Mouse (Mus musculus) megakaryocyte-erythroid progenitor cell, adult 5-6 weeks (primary cell): ENCODE results near the gene Ifnab. TPM values are rescaled to one million over a fixed set of nuclear protein-coding genes. Genes with fewer than 3 reads are reported as not detected.

ENCODE experiments used
- ATAC-seq: replicated peaks from 2 replicates; pipeline ENCODE4 v1.8.0; 2016; ENCODE audit warnings: mild to moderate bottlenecking, inconsistent platforms; ENCODE audit not compliant: severe bottlenecking, poor library complexity, low FRiP score, low TSS enrichment
- total RNA-seq, 2 experiments: library from RNA; stranded (forward) in 1 of 2; stranded (reverse) in 1 of 2; fragments of 200-1000, 215-1000 nt in 1 of 2; fragments of >200 nt in 1 of 2; fragmentation: Nextera tagmentation in 1 of 2; gene quantifications; 2 replicates each; pipeline ENCODE4 v1.2.3; 2014 to 2017

The Ifnab gene
- total RNA-seq, 2 experiments from 2014 or later = not detected

- no peak for ATAC-seq
These were observed 9.8 kb downstream of the Ifnab start for GRCm38 (mm10) chr4:88681353-88681752.

- 0 out of 2 replicates have a peak, but pooled peaks have one; percentile 56 for ATAC-seq
These were observed 10.8 kb downstream of the Ifnab start for GRCm38 (mm10) chr4:88680362-88680761.

- ATAC-seq = no peak
These were observed 14.3 kb downstream of the Ifnab start, which contains the start of gene Ifna16 for GRCm38 (mm10) chr4:88676824-88677223. Gene Ifna16, minus strand, starts transcription at chr4:88676924.

GRCm38 (mm10) chr4:88655461-88655860 is 35.7 kb downstream of the Ifnab start:
- no peak for ATAC-seq

DNA sequence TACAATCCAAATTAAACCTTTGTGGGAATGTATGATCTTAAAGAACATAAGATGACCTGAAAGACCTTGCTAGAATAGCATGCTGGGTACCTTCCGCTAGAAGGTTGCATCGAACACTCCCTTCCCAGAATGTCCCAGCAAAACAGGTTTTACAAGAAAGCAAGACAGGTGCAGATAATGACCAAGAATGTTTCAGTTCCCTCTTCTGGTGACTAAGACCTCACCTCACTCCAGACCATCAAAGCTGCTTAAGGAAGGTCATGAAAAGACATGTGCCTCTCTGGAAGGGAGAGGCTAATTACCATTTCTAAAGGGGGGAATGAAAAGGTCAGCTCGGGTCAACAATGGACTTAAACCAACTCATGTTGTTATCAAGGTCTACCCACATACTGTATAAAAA is 37.5 kb downstream of the Ifnab start:
- no peak for ATAC-seq

DNA sequence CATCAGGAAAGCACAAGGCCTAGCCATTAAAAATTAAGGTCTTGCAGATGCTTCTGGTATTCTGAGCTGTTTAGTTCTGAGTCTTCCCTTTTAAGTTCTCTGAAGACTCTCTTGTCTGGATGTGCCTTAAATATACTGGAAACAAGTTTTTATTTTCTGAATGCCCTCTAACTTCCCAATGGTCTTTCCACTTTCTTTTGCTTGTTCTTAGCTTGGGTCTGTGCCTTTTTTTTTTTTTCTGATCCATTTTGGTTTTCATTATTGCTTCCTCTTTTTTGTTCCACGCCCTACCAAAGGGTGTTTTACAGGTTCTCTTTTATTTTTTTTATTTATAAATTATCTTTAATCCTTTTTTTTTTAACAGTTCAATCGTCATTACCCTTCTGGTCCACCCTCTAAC is 46.8 kb downstream of the Ifnab start, which contains the start of gene Ifna13:
TSS of gene Ifna13 (minus strand) at position 101 of the 400 bp plus-strand sequence.
- no peak for ATAC-seq

- no peak for ATAC-seq
These were observed 48.6 kb downstream of the Ifnab start for GRCm38 (mm10) chr4:88642526-88642925.

- peak; percentile 86 for ATAC-seq
These were observed 49.9 kb downstream of the Ifnab start for GRCm38 (mm10) chr4:88641077-88641831.

GRCm38 (mm10) chr4:88640704-88641076 is 50.5 kb downstream of the Ifnab start:
- no peak; the same call in 1 of the 2 replicates for ATAC-seq

Other genes with a start within 250 kb of the Ifnab start
Only the 30 nearest of the 32 such genes appear.
- gene Ifna15, start 133.1 kb downstream of the Ifnab start, total RNA-seq (2014; fragmentation: Nextera tagmentation) = not detected in 2 replicates
- not detected in 2 replicates for gene Ifna15, start 133.1 kb downstream of the Ifnab start, total RNA-seq (2017)
- not detected in 2 replicates for gene Ifna14, start 119.6 kb downstream of the Ifnab start, total RNA-seq (2014; fragmentation: Nextera tagmentation)
- gene Ifna14, start 119.6 kb downstream of the Ifnab start, total RNA-seq (2017) = not detected in 2 replicates
- not detected in 2 replicates for gene Ifna9, start 99.0 kb downstream of the Ifnab start, total RNA-seq (2014; fragmentation: Nextera tagmentation)
- not detected in 2 replicates for gene Ifna9, start 99.0 kb downstream of the Ifnab start, total RNA-seq (2017)
- gene Ifna12, start 88.0 kb downstream of the Ifnab start, total RNA-seq (2014; fragmentation: Nextera tagmentation) = not detected in 2 replicates
- not detected in 2 replicates for gene Ifna12, start 88.0 kb downstream of the Ifnab start, total RNA-seq (2017)
- not detected in 2 replicates for gene C87499, start 56.9 kb downstream of the Ifnab start, total RNA-seq (2014; fragmentation: Nextera tagmentation)
- gene C87499, start 56.9 kb downstream of the Ifnab start, total RNA-seq (2017) = not detected in 2 replicates
- gene Ifna13, start 46.9 kb downstream of the Ifnab start, total RNA-seq (2014; fragmentation: Nextera tagmentation) = not detected in 2 replicates
- gene Ifna13, start 46.9 kb downstream of the Ifnab start, total RNA-seq (2017) = not detected in 2 replicates
- not detected in 2 replicates for gene Ifna16, start 14.4 kb downstream of the Ifnab start, total RNA-seq (2014; fragmentation: Nextera tagmentation)
- not detected in 2 replicates for gene Ifna16, start 14.4 kb downstream of the Ifnab start, total RNA-seq (2017)
- not detected in 2 replicates for gene Ifna2, start 7.4 kb downstream of the Ifnab start, total RNA-seq (2014; fragmentation: Nextera tagmentation)
- not detected in 2 replicates for gene Ifna2, start 7.4 kb downstream of the Ifnab start, total RNA-seq (2017)
- gene Gm26566, start 30.4 kb upstream of the Ifnab start, total RNA-seq (2014; fragmentation: Nextera tagmentation) = not detected in 2 replicates
- gene Gm26566, start 30.4 kb upstream of the Ifnab start, total RNA-seq (2017) = 1.1 and 1.5 TPM in 2 replicates
- 37.1 and 50.0 TPM in 2 replicates for gene Klhl9, start 31.1 kb upstream of the Ifnab start, total RNA-seq (2014; fragmentation: Nextera tagmentation)
- gene Klhl9, start 31.1 kb upstream of the Ifnab start, total RNA-seq (2017) = 67.3 and 88.5 TPM in 2 replicates
- not detected in 2 replicates for gene Gm13271, start 63.5 kb upstream of the Ifnab start, total RNA-seq (2014; fragmentation: Nextera tagmentation)
- gene Gm13271, start 63.5 kb upstream of the Ifnab start, total RNA-seq (2017) = not detected in 2 replicates
- not detected in 2 replicates for gene Gm13283, start 68.8 kb upstream of the Ifnab start, total RNA-seq (2014; fragmentation: Nextera tagmentation)
- gene Gm13283, start 68.8 kb upstream of the Ifnab start, total RNA-seq (2017) = not detected in 2 replicates
- not detected in 2 replicates for gene Gm13290, start 82.5 kb upstream of the Ifnab start, total RNA-seq (2014; fragmentation: Nextera tagmentation)
- gene Gm13290, start 82.5 kb upstream of the Ifnab start, total RNA-seq (2017) = not detected in 2 replicates
- not detected in 2 replicates for gene Gm13289, start 85.6 kb upstream of the Ifnab start, total RNA-seq (2014; fragmentation: Nextera tagmentation)
- gene Gm13289, start 85.6 kb upstream of the Ifnab start, total RNA-seq (2017) = not detected in 2 replicates
- not detected in 2 replicates for gene Gm13272, start 88.5 kb upstream of the Ifnab start, total RNA-seq (2014; fragmentation: Nextera tagmentation)
- not detected in 2 replicates for gene Gm13272, start 88.5 kb upstream of the Ifnab start, total RNA-seq (2017)
- gene Ifnz, start 90.8 kb upstream of the Ifnab start, total RNA-seq (2014; fragmentation: Nextera tagmentation) = 0.57 TPM in 1 of 2 replicates, not detected in the other
- 0.11 TPM in 1 of 2 replicates, not detected in the other for gene Ifnz, start 90.8 kb upstream of the Ifnab start, total RNA-seq (2017)
- gene Gm13276, start 94.3 kb upstream of the Ifnab start, total RNA-seq (2014; fragmentation: Nextera tagmentation) = not detected in 2 replicates
- 1.6 TPM in 1 of 2 replicates, not detected in the other for gene Gm13276, start 94.3 kb upstream of the Ifnab start, total RNA-seq (2017)
- not detected in 2 replicates for gene Gm13277, start 97.3 kb upstream of the Ifnab start, total RNA-seq (2014; fragmentation: Nextera tagmentation)
- not detected in 2 replicates for gene Gm13277, start 97.3 kb upstream of the Ifnab start, total RNA-seq (2017)
- not detected in 2 replicates for gene Gm13278, start 100.2 kb upstream of the Ifnab start, total RNA-seq (2014; fragmentation: Nextera tagmentation)
- not detected in 2 replicates for gene Gm13278, start 100.2 kb upstream of the Ifnab start, total RNA-seq (2017)
- gene Gm13275, start 103.1 kb upstream of the Ifnab start, total RNA-seq (2014; fragmentation: Nextera tagmentation) = not detected in 2 replicates
- not detected in 2 replicates for gene Gm13275, start 103.1 kb upstream of the Ifnab start, total RNA-seq (2017)
- gene Gm13279, start 106.0 kb upstream of the Ifnab start, total RNA-seq (2014; fragmentation: Nextera tagmentation) = not detected in 2 replicates
- gene Gm13279, start 106.0 kb upstream of the Ifnab start, total RNA-seq (2017) = not detected in 2 replicates
- gene Gm13285, start 108.3 kb upstream of the Ifnab start, total RNA-seq (2014; fragmentation: Nextera tagmentation) = not detected in 2 replicates
- not detected in 2 replicates for gene Gm13285, start 108.3 kb upstream of the Ifnab start, total RNA-seq (2017)
- gene Gm13287, start 111.9 kb upstream of the Ifnab start, total RNA-seq (2014; fragmentation: Nextera tagmentation) = not detected in 2 replicates
- not detected in 2 replicates for gene Gm13287, start 111.9 kb upstream of the Ifnab start, total RNA-seq (2017)
- gene Gm13288, start 114.2 kb upstream of the Ifnab start, total RNA-seq (2014; fragmentation: Nextera tagmentation) = not detected in 2 replicates
- gene Gm13288, start 114.2 kb upstream of the Ifnab start, total RNA-seq (2017) = 1.2 TPM in 1 of 2 replicates, not detected in the other
- gene Ifna7, start 124.9 kb upstream of the Ifnab start, total RNA-seq (2014; fragmentation: Nextera tagmentation) = not detected in 2 replicates
- not detected in 2 replicates for gene Ifna7, start 124.9 kb upstream of the Ifnab start, total RNA-seq (2017)
- not detected in 2 replicates for gene Ifna11, start 128.6 kb upstream of the Ifnab start, total RNA-seq (2014; fragmentation: Nextera tagmentation)
- gene Ifna11, start 128.6 kb upstream of the Ifnab start, total RNA-seq (2017) = not detected in 2 replicates
- gene Ifna6, start 136.1 kb upstream of the Ifnab start, total RNA-seq (2014; fragmentation: Nextera tagmentation) = not detected in 2 replicates
- not detected in 2 replicates for gene Ifna6, start 136.1 kb upstream of the Ifnab start, total RNA-seq (2017)
- not detected in 2 replicates for gene Ifna5, start 144.2 kb upstream of the Ifnab start, total RNA-seq (2014; fragmentation: Nextera tagmentation)
- gene Ifna5, start 144.2 kb upstream of the Ifnab start, total RNA-seq (2017) = not detected in 2 replicates
- not detected in 2 replicates for gene Ifna4, start 150.5 kb upstream of the Ifnab start, total RNA-seq (2014; fragmentation: Nextera tagmentation)
- not detected in 2 replicates for gene Ifna4, start 150.5 kb upstream of the Ifnab start, total RNA-seq (2017)
- not detected in 2 replicates for gene Ifna1, start 158.7 kb upstream of the Ifnab start, total RNA-seq (2014; fragmentation: Nextera tagmentation)
- not detected in 2 replicates for gene Ifna1, start 158.7 kb upstream of the Ifnab start, total RNA-seq (2017)